Mouse (Mus musculus) natural killer cell, adult 2 months (primary cell): ENCODE results near the gene Slfn1.
A peak's percentile ranks its signal among the peaks of the same experiment; 100 is the strongest.
"Not testable (repeated sequence)": the region's sequence is repeated elsewhere in the genome, so short reads cannot be mapped to it uniquely, and the experiment has no call there.

Source experiments
- DNase-seq, 2 experiments: peaks; one replicate each; pipeline ENCODE4 v3.0.0; 2022; ENCODE audit warnings: low spot score in 2 of 2

The Slfn1 gene

DNA sequence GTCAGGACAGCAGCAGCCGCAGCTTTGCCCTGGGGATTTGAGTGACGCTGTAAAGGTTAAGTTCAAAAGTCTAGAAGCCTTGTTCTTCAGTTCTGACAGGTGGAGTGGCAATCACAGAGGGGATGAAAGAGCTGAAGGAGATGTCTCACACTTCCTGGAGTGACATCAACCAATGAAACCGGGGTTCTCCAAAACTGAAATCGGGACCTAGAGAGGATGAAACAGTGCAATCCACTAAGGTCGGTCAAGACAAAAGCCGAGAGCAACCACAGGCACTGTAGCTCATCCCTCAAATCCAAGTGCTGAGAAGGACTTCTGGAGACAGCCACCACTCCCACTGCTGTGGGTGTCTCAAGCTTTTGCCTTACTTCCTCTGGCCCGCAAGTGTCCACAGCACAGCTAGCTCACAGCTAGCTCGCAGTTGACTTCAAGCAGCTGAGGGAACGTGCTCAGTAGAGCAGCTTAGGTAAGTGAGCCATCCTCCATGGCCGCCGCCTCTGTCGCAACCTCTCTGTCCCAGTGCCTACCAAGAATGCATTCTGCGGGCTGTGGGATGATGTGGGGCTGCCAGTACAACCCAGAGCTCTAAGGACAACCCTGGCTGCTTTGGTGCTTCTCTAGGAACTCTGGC, at the start of gene Slfn1:
Gene Slfn1 (plus strand): TSS at position 253 of the 631 bp plus-strand sequence.
- no peak for DNase-seq

- no peak for DNase-seq
Observed at GRCm38 (mm10) chr11:83067982-83068694, 48.5 kb upstream of the Slfn1 start.

DNA sequence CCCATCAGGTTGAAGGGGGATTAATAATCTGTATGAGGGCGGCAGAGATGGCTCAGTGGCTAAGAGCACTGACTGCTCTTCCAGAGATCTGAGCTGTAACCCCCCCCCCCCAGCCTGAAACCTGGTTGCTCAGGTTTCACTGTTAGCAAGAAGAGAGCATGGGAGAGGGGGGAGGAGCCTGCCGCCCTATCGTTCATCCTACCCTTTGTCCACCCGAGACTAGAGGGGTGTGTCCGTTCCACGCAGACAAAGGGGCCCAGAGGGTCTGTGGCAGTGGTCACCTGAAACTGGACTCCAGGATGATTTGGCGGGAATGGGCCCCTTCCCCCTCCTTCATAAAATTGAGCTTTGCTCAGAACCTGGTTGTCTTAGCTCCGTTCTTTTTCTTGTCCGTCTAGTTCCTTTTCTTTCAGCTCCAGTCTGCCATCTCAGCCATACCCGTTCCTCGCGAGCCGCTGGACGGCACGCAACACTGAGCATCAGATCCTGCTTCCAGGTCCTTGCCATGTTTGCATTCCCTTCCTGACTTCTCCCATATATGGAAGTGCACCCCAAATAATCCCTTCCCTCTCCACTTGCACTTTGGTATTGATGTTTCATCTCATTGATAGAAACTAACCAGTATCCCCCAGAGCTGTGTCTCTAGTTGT, 46.2 kb upstream of the Slfn1 start:
- no peak for DNase-seq

GRCm38 (mm10) chr11:83077714-83078422, 38.8 kb upstream of the Slfn1 start:
- peak; percentile 77 to 79 for DNase-seq

DNA sequence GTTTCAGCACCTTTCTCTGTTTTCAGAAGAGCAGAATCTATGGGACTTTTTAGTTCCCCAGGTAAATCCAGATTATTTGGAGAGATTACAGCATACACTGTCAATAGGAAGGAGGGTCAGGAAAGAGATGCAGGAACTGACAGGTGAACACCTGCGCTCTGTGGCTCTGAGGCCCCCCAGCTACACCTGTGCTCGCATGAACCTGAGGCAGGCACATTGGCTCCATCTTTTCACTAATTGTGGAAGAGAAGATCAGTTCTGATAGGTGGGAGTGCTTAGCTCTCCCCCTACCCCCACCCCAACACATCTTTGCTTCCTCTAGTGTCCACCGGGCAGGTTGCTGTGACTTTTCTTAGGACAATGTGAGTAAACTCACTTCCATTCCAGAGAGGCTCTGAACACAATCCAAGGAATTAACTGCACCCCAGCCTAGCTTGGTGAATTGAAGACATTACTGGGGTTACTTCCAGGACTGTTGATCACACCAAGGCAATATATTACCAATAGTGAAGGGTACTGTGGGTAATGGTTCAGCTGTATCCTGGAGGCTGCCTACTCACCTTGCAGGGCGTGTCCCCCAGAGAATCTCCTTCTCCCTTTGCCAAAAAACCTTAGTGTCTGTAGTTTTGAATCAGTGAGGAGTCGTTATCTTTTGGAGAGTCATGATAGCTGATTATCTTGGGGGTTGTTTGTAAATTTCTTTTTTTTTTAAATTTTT, 38.1 kb upstream of the Slfn1 start:
- DNase-seq: no peak

DNA sequence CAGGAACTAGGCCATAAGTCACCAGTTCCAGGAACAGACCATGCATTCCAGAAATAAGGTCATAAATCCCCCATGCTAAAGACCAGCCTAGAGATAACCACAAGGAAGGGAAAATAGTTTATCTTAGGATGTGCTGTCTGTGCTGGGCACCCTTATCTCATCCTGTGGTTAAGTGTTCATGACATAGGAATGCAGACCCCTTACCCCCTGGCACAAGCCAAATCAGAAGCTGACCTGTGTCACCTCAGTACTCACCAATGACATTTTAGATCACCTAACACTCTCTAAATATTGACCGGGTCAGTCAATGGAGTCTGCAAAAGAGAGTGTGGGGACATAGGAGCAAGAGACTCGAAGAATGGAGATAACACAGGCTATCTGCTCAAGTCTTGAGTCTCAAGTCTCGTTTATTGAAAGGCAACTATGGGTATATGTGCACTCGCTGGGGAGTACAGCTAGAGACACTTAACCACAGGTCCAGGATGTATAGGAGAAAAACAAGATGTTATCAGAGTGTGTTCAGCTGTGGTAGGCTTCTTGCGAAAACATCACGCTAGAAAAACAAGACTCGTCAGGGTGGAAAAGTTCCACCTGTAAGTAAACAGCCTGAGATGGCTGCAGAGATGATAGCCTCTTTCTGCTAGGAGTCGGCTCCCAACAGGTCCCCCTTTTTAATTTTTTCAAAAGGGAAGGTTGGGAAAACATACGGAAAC, 37.0 kb upstream of the Slfn1 start:
- DNase-seq: peak; percentile 69 to 80

GRCm38 (mm10) chr11:83082741-83083473, 33.7 kb upstream of the Slfn1 start:
- DNase-seq: no peak

DNA sequence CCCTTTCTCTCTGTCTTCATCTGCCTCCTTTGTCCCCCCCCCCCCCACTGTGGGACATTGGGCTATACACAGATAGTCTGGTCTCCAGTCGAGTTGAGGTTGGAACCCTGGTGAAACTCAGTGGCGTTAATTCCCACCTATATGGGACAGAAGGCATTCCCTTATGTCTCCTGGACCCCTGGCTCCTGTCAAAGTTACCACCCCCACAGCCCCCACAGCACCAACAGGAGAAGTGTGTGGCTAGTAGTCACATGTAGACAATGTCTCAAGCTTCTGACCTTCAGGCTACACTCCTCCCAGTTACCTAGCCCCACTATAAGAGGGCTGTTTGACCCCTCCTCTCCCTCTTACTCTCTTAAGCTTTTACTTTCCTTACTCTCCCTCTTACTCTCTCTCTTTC, 32.5 kb upstream of the Slfn1 start:
- DNase-seq: no peak

DNA sequence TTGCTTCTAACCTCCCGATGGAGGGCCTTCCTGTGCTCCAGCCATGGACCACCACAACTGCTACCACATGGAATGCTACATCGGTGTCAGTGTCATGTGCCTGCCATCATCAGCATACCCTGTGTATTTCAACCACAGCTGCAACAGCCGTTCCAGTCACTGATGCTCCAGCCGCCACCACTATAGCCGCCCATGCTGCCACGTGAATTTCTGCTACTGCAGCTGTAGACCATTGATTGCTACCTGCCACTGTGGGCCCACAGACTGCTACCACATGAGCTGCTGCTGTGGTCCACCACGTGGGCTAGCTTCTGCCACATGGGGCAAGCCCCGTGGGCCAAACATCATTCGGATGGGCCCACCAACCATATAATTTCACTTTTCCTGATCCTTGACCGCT, 31.9 kb upstream of the Slfn1 start:
- no peak for DNase-seq

DNA sequence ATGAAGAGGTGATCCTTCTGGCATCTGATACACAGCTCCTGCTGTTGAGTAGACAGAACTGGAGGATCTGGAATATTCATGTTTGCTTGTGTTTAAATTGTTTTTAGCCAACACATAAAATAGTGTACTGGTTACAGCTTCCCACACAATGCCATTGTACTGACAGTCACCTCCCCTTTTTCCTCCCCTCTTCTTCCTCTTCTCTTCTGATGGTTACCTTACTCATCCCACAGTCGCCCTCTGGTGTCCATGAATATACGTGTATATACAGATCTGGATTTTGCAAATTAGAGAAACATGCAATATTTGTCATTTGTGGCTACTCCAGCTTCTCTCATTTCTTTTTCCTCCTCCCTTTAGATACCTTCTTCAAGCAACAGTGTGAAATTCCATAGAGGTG, 1.5 kb upstream of the Slfn1 start:
- DNase-seq: peak; percentile 41 to 69

GRCm38 (mm10) chr11:83118056-83118455, 1.4 kb downstream of the Slfn1 start:
- peak in 1 of 2 experiments; percentile 16 for DNase-seq

DNA sequence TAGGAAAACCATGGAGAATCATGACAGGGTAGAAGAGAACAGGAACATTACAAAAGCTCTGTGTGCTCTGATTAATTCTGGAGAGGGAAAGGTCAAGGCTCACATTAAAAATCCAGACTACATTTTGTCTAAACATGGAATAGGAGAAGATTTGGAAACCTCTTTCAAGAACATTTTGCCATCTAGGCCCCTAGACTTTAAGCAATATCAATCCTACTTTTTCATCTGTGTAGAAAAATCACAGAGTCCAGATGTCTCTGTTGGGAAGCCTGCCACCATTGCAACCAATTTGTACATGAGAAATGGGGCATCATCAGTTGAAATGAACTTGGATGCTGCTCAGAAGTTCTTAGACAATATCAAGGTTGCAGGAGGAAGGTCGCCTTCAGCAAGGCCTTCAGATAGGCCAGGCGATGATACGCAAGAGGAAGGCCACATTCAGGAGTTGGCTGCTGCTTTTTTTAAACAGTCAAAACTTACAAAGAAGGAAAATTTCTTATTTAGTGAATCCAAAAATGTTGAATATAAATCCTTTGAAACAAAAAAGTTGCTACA, 4.6 kb downstream of the Slfn1 start:
- DNase-seq: no peak

GRCm38 (mm10) chr11:83123198-83123597, 6.5 kb downstream of the Slfn1 start:
- no peak for DNase-seq

GRCm38 (mm10) chr11:83124906-83125305, 8.3 kb downstream of the Slfn1 start:
- no peak for DNase-seq

GRCm38 (mm10) chr11:83125633-83126032, 9.0 kb downstream of the Slfn1 start:
- not testable (repeated sequence) for DNase-seq

DNA sequence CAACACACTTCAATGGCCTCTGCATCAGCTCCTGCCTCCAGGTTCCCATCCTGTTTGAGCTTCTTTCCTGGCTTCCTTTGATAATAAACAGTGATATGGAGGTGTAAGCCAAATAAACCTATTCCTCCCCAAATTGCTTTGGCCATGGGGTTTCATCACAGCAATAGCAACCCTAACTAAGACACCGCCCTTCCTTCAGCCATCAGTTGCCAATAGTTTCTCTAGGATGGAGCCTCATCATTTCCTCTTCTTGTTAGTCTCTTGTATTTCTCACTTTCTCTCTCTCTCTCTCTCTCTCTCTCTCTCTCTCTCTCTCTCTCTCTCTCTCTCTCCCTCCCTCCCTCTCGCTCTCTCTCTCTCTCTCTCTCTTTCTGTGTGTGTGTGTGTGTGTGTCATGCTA, 20.6 kb downstream of the Slfn1 start:
- DNase-seq: not testable (repeated sequence)

- DNase-seq: not testable (repeated sequence)
Observed at GRCm38 (mm10) chr11:83148939-83149338, 32.3 kb downstream of the Slfn1 start.
